Mouse (Mus musculus): Measurements from ENCODE around the gene Arid1b. TPM values are rescaled to one million over a fixed set of nuclear protein-coding genes. Genes with fewer than 3 reads are reported as not detected.

The Arid1b gene
- total RNA-seq, 2 experiments from 2014 or later, result 15.2 to 23.0 TPM

DNA sequence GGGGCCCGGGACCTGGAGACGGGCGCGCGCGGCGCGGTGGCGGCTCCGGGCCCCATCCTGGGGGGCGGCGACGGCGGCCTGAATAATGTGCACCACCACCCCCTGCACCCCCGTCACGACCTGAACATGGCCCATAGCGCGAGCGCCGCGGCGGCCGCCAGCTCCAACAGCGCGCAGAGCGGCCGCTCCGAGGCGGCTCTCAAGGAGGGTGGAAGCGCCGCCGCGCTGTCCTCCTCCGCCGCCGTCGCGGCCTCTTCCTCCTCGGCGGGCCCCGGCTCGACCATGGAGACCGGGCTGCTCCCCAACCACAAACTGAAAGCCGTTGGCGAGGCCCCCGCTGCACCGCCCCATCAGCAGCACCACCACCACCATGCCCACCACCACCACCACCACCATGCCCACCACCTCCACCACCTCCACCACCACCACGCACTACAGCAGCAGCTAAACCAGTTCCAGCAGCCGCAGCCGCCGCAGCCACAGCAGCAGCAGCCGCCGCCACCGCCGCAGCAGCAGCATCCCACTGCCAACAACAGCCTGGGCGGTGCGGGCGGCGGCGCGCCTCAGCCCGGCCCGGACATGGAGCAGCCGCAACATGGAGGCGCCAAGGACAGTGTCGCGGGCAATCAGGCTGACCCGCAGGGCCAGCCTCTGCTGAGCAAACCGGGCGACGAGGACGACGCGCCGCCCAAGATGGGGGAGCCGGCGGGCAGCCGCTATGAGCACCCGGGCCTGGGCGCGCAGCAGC lies 855 bp downstream of the Arid1b start:
- peak; percentile 16 for ATAC-seq (ENCODE audit: poor library complexity, severe bottlenecking)

DNA sequence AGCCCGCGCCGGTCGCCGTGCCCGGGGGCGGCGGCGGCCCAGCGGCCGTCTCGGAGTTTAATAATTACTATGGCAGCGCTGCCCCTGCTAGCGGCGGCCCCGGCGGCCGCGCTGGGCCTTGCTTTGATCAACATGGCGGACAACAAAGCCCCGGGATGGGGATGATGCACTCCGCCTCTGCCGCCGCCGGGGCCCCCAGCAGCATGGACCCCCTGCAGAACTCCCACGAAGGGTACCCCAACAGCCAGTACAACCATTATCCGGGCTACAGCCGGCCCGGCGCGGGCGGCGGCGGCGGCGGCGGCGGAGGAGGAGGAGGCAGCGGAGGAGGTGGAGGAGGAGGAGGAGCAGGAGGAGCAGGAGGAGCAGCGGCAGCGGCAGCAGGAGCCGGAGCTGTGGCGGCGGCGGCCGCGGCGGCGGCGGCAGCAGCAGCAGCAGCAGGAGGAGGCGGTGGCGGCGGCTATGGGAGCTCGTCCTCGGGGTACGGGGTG lies 1.5 kb downstream of the Arid1b start:
- peak; percentile 16; the same call in 1 of the 2 replicates for ATAC-seq (ENCODE audit: poor library complexity, severe bottlenecking)

DNA sequence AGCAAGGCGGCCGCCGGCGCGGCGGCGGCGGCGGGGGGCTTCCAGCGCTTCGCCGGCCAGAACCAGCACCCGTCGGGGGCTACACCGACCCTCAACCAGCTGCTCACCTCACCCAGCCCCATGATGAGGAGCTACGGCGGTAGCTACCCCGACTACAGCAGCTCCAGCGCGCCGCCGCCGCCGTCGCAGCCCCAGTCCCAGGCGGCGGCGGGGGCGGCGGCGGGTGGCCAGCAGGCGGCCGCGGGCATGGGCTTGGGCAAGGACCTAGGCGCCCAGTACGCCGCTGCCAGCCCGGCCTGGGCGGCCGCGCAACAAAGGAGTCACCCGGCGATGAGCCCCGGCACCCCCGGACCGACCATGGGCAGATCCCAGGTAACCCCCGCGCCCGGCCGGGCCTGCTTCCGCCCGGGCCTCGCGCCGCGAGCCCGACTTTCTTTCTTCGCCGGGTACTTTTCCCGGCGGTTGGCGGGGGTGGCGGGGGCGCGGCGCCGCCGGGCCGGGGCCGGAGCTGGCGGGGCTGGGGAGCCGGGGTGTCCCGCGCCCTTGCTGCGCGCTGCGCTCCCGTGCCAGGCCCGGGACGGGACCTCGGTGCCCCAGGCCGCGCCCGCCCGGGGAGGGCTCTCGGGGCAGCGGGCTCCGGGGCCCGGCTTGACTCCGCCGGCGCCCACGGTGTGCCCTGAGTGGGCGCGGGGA lies 2.1 kb downstream of the Arid1b start:
- peak; percentile 20 for ATAC-seq (ENCODE audit: poor library complexity, severe bottlenecking)

DNA sequence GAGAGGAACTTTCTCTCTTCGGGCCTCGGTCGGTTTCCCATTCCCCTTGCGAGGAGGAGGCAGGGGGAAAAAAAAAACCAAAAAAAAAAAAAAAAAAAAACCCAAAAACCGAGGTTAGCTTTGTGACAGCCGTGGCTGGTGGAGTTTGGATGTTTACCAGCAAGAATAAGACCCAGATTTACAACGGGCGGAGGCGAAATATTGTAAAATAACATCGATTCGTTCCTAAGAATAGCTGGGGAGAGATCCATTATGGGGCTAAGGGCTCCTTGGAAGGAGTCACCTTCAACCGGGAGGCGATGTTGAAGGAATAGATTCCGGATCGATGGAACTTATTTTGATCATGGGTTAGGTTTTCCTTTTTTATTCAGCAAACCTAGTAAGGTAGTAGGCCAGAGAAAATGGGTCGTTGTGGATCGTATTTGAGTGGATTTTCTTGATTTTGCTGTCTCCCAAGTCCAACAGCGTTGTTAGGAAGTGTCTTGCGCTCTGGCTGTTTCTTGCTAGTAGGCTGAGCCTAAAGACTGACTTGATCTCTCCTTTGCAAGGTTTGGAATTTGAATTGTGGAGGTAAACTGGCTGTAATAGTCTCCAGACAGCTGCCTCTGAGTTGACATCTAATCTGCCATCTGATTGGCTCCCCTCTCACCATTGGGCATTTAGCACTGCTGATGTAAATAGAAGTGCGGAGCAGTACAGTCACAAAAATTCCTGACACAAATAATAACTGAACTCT lies 2.9 kb downstream of the Arid1b start:
- ATAC-seq (ENCODE audit: poor library complexity, severe bottlenecking), result no peak; the same call in 1 of the 2 replicates

DNA sequence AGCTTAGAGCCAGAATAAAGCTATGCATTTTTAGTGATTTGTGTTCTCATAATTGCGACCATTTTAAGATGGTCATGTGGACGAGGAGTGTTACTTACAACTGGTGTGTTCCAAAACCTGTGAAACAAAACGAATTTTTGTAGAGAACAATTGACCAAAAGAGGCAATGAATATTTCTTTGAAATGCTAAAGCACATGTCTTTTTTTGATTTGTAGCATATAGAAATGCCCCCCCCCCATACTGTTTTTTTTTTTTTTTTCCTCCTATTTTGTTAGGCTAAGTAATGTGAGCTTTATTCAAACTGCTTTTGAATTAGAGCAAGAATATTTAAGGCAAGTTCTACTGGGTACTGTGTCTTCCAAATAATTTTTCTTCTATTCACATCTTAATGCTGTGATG lies 3.8 kb downstream of the Arid1b start:
- ATAC-seq (ENCODE audit: poor library complexity, severe bottlenecking), result no peak

DNA sequence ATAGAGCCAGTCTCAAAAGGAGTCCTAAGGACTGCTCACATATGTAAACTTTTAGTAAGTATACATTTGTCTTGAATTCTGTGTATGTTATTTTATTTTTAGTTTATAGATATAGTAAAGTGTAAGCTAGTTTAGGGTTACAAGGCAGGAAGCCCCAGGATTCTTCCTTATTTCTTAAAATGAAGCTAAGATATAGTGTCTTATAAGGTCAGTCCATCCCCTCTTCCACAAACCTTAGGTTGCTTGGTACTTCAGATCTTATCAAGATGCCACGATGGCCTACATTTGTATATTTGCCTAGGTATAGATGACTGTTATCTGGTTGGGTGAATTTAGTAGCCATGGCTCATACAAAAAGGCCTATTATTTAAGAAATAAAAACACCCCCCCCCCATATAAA lies 5.1 kb downstream of the Arid1b start:
- ATAC-seq (ENCODE audit: poor library complexity, severe bottlenecking), result no peak

DNA sequence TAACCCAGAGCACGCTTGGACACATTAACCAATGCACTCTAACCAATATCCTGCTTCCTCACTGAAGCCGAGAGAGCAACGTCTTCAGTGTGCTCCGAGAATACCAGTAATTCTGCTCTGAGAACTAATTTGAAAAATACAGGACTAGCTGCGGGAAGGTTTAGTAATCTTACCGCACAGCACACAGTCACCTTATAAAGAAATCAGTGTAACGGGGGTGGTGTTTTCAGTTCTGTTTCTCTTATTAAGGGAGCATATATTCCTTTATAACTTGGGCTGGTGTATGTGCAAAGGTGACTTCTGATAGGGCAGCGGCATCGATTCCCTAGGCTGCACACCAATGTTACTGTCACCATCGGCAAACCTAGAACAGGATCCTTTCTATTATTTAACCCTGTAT lies 5.9 kb downstream of the Arid1b start:
- no peak for ATAC-seq (ENCODE audit: poor library complexity, severe bottlenecking)

DNA sequence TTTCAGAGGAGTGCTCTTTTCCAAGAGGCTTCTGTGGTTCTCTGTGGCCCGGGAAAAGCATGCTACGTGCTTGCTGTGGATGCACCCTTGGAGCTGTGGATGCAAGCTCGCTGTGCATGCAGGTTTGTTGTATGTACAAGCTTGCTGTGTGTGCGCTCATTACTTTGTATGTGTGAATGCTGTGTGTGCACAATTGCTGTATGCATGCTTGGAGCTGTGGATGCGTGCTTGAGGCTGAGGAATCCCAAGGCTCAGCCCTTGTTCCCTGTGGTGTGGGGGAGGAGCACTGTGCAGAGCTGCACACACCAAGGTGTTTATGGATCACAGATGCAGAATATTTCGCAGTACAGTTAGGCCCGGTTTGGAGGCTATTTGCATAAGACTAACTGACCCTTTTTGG lies 6.7 kb downstream of the Arid1b start:
- ATAC-seq (ENCODE audit: poor library complexity, severe bottlenecking), result no peak

DNA sequence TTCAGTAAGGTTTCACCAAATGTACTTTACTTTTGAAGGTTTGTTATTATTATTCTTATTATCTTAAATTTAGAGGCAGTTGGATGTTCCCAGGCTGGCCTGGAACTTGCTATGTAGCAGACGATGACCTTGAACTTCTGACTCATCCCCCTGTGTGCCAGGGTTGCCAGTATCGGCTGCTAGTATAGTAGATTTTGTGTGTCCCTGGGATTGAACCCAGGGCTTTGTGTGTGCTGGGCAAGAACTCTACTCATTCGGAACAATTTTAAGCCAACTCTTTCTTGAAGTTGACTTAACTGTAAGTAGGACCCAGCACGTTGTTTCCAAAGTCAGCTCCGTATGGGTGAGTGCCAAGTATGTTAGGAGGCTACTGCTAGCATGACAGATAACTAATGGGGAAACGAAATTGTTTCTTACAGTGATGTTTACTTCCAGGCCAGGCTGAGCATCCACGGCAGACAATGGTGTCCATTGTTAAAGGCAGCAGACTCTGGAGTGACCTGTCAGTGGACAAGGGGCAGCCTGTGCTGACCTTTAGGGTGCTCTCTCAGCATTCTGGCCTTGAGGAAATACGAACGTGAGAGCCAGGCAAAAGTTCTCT lies 7.5 kb downstream of the Arid1b start:
- ATAC-seq (ENCODE audit: poor library complexity, severe bottlenecking), result 0 out of 2 replicates have a peak, but pooled peaks have one; percentile 33

DNA sequence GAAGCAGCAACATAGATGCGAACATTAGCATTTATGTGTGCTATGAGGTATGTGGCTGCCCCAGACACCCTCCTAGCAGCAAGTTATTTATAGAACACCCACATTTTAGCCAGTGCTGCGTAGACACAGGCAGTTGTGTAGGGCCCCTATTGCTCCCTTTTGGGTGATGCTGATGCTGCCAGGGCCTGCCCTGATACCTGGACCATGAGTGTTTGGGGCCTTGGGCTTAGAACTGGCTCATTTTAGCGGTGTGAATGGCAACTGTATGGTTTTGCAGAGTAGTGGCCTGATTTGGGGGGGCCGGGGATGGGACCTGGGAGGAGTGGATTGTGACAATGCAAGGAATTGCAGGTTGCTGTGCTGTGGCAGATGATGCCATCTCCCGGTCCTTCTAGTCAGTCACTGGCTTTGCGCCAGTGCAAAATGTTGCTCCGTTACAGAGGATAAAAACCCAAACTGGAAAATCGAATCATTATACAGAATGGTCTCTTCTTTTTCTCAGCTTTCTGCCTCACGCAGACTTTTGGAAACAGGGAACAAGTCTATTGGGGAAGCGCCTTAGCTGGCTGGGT lies 8.9 kb downstream of the Arid1b start:
- no peak for ATAC-seq (ENCODE audit: poor library complexity, severe bottlenecking)

DNA sequence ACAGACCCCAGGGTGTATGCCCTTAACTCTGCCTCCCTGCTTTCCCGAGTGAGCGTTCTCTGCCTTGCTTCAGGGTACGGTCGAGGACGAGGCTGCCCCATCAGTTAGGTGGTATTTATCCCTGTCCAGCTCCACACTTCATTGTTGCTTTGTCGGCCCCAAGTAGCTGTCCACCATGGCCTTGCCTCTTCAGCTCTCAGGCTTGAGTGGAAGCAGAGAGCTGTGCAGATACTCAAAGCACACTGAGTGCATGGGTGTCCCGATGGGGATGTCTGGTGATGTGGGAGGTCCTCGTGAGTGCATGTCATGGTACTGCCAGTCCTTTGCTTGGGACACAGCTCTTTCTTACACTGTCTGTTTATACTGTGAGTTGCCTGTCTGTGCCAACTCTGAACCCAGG lies 10.1 kb downstream of the Arid1b start:
- peak; percentile 39 for ATAC-seq (ENCODE audit: poor library complexity, severe bottlenecking)

DNA sequence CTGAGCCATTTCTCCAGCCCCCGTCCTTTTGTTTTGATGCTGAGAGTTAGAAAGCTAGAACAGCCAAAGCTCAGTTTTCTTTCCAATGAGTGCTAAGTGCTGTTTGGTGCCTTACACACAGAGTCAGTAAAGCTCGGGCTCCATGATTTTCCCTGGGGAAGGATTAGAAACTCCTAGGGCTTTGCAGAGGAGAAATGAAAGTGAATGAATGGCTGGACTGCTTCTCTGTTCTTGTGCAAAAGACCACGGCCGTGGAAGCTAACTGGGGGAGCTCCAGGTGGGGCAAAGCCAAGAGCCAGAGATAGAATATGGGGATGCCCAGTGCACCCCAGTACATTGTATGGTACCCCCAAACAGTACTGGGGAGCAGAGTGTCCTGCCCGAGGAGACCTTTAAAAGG lies 10.6 kb downstream of the Arid1b start:
- peak; percentile 15; the same call in 1 of the 2 replicates for ATAC-seq (ENCODE audit: poor library complexity, severe bottlenecking)

DNA sequence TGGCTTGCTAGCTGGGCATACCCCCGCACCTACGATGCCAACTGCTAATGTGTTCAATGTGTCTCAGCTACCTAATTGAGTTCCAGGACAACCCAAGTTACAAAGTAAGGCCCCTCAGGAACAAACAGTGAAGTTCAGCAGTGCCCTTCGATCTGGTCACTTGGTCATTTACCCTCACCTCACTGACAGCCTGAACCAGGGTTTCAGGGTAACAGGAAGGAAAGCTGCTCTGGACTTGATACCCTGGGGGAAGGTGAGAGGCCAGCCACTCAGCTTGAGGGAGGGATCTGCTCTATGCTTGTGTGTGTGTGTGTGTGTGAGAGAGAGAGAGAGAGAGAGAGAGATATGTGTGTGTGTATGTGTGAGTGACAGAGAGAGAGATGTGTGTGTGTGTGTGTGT lies 11.2 kb downstream of the Arid1b start:
- no peak for ATAC-seq (ENCODE audit: poor library complexity, severe bottlenecking)

DNA sequence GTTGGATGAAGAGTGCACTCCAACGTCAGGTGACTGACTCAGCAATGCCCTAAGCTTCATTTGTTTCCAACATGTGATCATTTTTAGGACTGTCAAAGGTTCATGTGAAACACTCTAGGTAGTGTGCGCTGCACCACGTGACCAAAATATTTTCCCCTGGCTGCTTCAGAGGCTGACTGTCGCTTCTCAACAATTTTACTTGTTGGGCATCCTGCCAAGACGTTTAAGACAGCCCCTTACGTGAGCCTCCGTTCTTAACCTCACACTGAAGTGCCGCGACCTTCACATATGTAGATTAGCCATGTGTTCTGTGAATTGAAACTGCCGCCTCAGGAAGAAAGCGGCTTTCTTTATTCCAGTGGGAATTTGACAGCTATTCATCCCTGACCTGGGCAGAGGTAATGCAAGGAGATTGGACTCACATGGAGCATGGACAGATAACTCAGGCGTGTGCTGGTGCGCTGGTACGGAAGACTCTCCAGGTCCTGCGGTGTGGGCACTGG lies 13.1 kb downstream of the Arid1b start:
- ATAC-seq (ENCODE audit: poor library complexity, severe bottlenecking), result peak; percentile 44

DNA sequence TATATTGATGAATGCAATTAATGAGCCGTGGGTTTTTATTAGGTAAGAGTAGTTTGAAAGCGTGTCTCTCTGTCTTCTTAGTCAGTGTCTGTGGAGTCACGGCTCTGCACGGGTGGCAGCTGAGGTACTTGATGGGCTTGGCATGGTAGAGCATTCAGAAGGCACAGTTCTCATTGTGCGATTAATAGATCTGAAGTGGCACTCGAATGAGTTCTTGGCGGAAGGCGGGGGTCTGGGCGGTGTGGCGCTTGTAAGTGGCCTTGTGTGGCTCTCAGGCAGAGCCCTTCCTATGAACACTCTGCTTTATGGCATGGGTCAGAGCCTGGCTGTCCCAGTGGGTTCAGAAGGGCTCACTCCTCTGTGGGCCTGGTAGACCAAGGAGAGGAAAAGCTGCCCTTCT lies 14.1 kb downstream of the Arid1b start:
- ATAC-seq (ENCODE audit: poor library complexity, severe bottlenecking), result no peak

DNA sequence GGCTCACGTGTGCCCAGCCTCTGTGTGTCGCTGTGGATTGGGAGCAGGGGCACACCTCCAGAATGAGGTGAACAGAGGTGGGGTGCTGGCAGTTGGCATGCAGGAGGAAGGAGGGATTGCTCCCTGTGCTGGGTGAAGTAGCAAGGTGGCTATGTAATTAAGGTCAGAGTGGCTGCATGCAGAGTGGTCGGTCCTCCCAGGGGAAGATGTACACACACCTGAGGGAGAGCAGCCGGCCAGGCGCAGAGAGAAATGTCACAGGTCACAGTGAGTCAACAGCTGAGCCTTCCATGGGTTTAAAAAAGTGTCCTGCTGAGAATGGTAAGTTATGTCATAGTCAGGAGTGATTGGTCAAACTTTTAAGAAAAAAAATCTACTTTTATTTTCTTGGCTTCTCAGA lies 14.6 kb downstream of the Arid1b start:
- no peak for ATAC-seq (ENCODE audit: poor library complexity, severe bottlenecking)

DNA sequence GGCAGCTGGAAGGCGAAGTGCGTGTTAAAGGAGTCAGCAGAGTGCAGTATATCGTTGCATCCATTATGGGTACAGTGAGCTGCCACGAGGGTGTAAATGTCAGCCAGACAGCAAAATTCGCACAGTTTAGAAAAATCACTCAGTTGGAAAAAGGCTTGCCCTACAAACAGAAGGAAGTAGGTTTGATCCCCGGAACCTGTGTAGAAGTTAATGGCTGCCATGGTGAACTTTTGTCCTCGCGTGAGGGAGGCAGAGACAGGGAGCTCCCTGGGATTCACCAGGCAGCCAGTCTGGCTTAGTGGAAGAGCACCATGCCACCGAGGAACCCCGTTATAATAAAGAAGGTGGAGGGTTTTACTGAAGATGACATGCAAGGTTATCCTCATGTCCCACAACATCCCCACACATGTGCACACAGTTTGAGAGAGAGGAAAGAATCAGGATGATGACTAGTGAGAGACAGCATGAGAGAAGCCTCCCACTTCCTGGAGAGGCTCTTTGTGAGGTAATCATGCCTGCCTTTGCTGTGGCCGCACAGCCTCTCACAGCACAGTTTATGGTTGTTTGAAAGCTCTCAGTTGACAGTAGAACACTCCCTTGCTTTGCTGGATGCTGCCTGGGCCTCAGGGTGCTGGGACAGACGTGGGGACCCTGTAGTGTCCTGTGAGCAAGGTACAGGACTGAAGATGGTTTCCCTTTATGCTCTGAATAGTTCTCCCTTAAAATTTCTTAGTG lies 15.6 kb downstream of the Arid1b start:
- 0 out of 2 replicates have a peak, but pooled peaks have one; percentile 28 for ATAC-seq (ENCODE audit: poor library complexity, severe bottlenecking)

DNA sequence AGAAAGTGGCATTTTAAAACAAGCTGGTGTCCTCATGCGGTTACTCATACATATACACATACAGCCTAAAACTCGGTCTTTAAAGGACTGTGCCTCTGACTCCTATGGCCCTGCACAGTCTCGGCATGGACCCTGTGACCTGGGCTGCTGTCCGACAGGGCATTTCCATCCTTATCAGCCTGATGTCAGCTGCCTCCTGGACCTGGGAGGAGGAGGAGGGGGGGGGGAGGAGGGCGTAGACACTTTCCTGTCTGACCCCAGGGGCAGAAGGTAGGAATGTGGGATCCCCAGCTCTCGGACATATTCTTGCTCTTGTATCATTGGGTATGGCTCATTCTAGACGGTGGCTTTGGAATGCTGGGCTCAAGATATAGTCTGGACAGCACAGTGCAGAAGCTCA lies 16.6 kb downstream of the Arid1b start:
- no peak for ATAC-seq (ENCODE audit: poor library complexity, severe bottlenecking)

DNA sequence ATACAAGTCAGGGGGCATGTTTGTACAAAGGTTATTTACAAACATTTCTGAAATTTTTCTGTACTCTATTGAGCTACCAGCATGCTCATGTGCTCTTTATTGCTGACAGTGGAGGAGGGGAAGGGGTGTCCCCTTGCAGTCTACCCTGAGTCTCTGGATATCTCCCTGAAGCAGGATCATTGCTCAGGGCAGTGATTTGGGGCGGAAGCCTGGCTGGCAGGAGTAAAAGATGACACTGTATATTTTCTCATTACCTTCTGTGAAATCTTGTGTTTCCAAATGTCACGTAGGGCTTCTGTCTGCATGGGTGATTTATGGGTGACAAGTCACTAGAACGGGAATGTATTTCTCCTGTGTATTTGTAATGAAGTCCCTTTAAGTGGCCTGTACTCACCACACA lies 18.0 kb downstream of the Arid1b start:
- no peak for ATAC-seq (ENCODE audit: poor library complexity, severe bottlenecking)

DNA sequence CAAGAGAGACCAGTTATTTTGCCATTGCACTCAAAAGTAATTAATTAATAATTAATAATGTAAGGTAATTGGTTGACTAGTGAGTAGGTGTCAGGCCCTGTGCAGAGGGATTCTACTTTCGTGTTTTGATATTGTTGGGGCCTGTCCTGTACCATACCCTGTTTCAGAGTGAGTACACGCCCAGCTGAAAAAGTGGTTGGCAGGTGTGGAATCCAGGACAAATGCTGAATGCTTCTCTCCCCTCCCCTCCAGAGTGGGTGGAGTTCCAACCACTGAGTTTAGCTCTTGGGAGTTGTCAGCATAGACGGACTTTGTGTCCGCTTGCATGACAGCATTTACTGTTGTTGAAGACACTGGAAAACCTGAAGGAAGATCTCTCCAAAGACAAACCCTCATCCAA lies 18.4 kb downstream of the Arid1b start:
- no peak for ATAC-seq (ENCODE audit: poor library complexity, severe bottlenecking)
